In the genomic region with DNA sequence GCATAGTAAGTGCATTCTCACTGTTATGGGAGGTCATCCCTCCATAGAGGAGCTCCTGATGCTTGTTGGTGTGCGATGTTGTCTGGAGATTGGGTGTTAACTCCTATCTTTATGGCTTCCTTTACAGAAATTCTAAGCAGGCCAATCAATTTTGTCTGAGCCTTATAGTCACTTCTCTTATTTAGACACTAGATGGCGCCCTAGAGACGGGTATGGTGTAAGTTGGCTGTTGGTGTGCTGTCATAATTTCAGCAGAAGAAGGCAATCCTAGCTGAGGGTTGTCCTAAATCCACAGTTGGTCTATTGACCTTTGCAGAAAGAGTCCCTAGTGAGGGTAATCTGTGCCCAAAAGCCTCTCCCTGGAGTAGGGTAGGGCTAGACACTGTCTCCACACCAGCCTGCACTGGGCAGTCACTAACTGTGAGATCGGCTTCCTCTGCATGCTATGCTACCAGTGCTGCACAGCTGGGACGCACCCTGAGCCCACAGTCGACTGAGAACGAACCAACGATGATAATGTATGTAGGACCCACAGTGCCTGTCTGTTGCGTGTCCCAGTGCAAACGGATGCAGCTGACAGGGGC, we compare ENCODE assay signal across 11 mouse cellular contexts. TPM values are rescaled to one million over a fixed set of nuclear protein-coding genes. Genes with fewer than 3 reads are reported as not detected.
DNase-seq lines count a peak whose midpoint lies in the region; ATAC-seq and TF ChIP-seq lines count a peak whose summit lies in the region.
"Had no signal": no experiment of that assay in that cellular context is flagged by ENCODE, and none has a peak within 500 bp of the region (broad histone marks: within the 10 kb centered on the region; RNA-seq: fewer than 3 reads in every experiment).

No protein-coding gene starts in this region.

- no peaks in the 10 kb centered on the region for H3K4me1 ChIP-seq in kidney, postnatal 0 days (replicated peaks; ENCODE audit: insufficient read depth, low read length)
- H3K4me1 ChIP-seq: forebrain, embryonic 10.5 days had no signal

- H3K27me3 ChIP-seq in kidney, postnatal 0 days (ENCODE audit: insufficient read depth, low read length) = no peaks in the 10 kb centered on the region

- ATAC-seq in kidney, postnatal 0 days (replicated peaks; ENCODE audit: low FRiP score, low read depth) = 0 out of 2 replicates have a peak, but pooled peaks have one; percentile 13
- ATAC-seq in megakaryocyte, adult 5-6 weeks (ENCODE audit: poor library complexity, severe bottlenecking) = peak; percentile 35; the same call in 1 of the 2 replicates

- no peaks in the 10 kb centered on the region for H3K9me3 ChIP-seq in kidney, postnatal 0 days (replicated peaks; ENCODE audit: low read length)

- TF ChIP-seq CTCF in kidney, postnatal 0 days (IDR thresholded peaks at IDR 0.05; ENCODE audit: low read depth) = peak; percentile 73

- H3K9ac ChIP-seq in kidney, postnatal 0 days (ENCODE audit: low read depth, low read length) = no peak overlapping the region

- H3K36me3 ChIP-seq in kidney, postnatal 0 days (ENCODE audit: insufficient read depth, low read length) = no peaks in the 10 kb centered on the region
- H3K36me3 ChIP-seq: forebrain, embryonic 10.5 days had no signal

- 53% methylated on average over 10 of the region's 10 CpGs for WGBS in kidney, postnatal 0 days

- H3K4me3 ChIP-seq in kidney, postnatal 0 days (replicated peaks; ENCODE audit: low read depth, low read length) = no peak overlapping the region
- H3K4me3 ChIP-seq: forebrain, embryonic 10.5 days had no signal

- no peak overlapping the region for H3K27ac ChIP-seq in kidney, postnatal 0 days
- H3K27ac ChIP-seq: forebrain, embryonic 10.5 days had no signal

- DNase-seq in kidney, postnatal 0 days (ENCODE audit: low spot score) = peak; percentile 75
- DNase-seq in kidney, postnatal 36 days = no peak
- DNase-seq in ES-CJ7 (ENCODE audit: low read depth, low spot score) = peak; percentile 51
- peak; percentile 66 for DNase-seq in brain, adult 2 months (ENCODE audit: low read depth, low spot score)
- no peak for DNase-seq in thymus, postnatal 36 days
- no peak for DNase-seq in cerebellum, postnatal 36 days
- no peak for DNase-seq in right cerebral cortex, postnatal 36 days (ENCODE audit: low spot score in 2 of 2)
- DNase-seq: adrenal gland, postnatal 14 days; kidney, adult 11 months had no signal

- H3K4me2 ChIP-seq in kidney, postnatal 0 days (ENCODE audit: low read length) = no peak overlapping the region

RNA-seq across cellular contexts. Expression of gene Hs3st4, which starts 18.0 kb away (rescaled TPM):
- 0.04 TPM in 1 of 2 replicates, not detected in the other for polyA plus RNA-seq in kidney, postnatal 0 days (2015; fragmentation: Nextera tagmentation; extraction: Ambion mirVana)
- total RNA-seq in megakaryocyte, adult 5-6 weeks (2015) = not detected in 2 replicates
- not detected in 2 replicates for total RNA-seq in megakaryocyte, adult 5-6 weeks (2017)
- total RNA-seq: adrenal gland, postnatal 14 days had no signal
- polyA plus RNA-seq: forebrain, embryonic 10.5 days had no signal

Comparison
In these comparisons a context has a peak if more than half of its experiments do, and no peak if none do; other contexts are left out.
1. DNase-seq: peak in kidney, postnatal 0 days (single experiment), ES-CJ7 (single experiment) and brain, adult 2 months (single experiment); none in kidney, postnatal 36 days (0 of 2), thymus, postnatal 36 days (0 of 2), cerebellum, postnatal 36 days (0 of 2) and right cerebral cortex, postnatal 36 days (0 of 2).